Mouse (Mus musculus): ENCODE measurements around the gene Tnf. TPM values are rescaled to one million over a fixed set of nuclear protein-coding genes. Genes with fewer than 3 reads are reported as not detected.

Tnf gene
- polyA plus RNA-seq, 1 experiment: 0.83 TPM

- DNase-seq (ENCODE audit: low spot score): no peak
These were observed 47.9 kb downstream of the Tnf start for GRCm38 (mm10) chr17:35153931-35154330.

DNA sequence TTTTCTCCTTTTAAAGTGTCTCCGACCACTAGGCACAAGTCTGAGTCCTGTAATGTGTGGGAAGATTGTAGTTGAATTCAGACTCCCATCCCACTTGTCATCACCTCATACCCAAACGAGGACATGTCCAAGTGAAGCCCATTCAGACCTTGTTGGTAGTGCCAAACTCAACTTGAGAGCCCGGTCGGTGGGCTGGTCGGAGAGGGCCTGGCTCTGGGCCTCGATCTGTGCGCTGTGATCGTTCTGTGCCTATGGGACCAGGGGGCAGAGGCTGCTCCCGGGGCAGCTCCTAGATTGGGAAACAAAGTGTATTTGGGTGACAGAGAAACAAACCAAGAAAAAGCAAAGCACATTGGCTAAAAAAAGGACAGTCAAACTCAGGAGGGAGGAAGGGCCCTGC is 48.7 kb downstream of the Tnf start:
- DNase-seq (ENCODE audit: low spot score): no peak

DNA sequence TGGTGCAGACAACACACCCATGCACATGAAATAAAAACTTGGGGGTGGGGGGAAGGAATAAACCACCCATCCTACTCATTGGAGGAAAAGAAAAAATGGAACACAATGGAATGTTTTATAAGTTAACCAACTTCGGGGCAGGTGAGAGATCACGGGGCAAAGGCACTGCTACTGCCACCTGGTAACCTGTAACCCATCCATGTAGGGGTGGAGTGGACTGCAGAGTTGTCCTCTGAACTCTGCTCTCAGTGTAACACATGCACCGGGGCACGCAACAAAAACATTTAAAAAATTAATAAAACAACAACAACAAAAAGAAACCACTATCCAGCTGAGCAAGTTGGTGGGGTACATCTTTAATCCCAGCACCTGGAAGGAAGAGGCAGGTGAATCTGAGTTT is 49.7 kb downstream of the Tnf start:
- DNase-seq (ENCODE audit: low spot score): no peak

Other genes with a start within 250 kb of the Tnf start
- 100 and 116 TPM in 2 replicates for gene Hspa1b, start 242.8 kb downstream of the Tnf start, polyA plus RNA-seq (2012; rRNA removed)
- not detected in 2 replicates for gene Gm20481, start 232.1 kb downstream of the Tnf start, polyA plus RNA-seq (2012; rRNA removed)
- gene Hspa1a, start 229.9 kb downstream of the Tnf start, polyA plus RNA-seq (2012; rRNA removed): 52.7 and 54.4 TPM in 2 replicates
- gene Hspa1l, start 229.3 kb downstream of the Tnf start, polyA plus RNA-seq (2012; rRNA removed): 0.47 and 0.54 TPM in 2 replicates
- 47.8 and 58.4 TPM in 2 replicates for gene Lsm2, start 220.1 kb downstream of the Tnf start, polyA plus RNA-seq (2012; rRNA removed)
- 49.8 and 53.0 TPM in 2 replicates for gene Vars, start 201.0 kb downstream of the Tnf start, polyA plus RNA-seq (2012; rRNA removed)
- gene Vwa7, start 185.4 kb downstream of the Tnf start, polyA plus RNA-seq (2012; rRNA removed): 5.2 and 6.1 TPM in 2 replicates
- gene Sapcd1, start 174.0 kb downstream of the Tnf start, polyA plus RNA-seq (2012; rRNA removed): 0.77 and 0.81 TPM in 2 replicates
- gene Msh5, start 155.3 kb downstream of the Tnf start, polyA plus RNA-seq (2012; rRNA removed): 1.2 and 1.4 TPM in 2 replicates
- 149 and 191 TPM in 2 replicates for gene Clic1, start 152.0 kb downstream of the Tnf start, polyA plus RNA-seq (2012; rRNA removed)
- gene Ddah2, start 143.0 kb downstream of the Tnf start, polyA plus RNA-seq (2012; rRNA removed): 60.5 and 68.6 TPM in 2 replicates
- 0.26 and 0.37 TPM in 2 replicates for gene Ly6g6c, start 136.6 kb downstream of the Tnf start, polyA plus RNA-seq (2012; rRNA removed)
- gene Mpig6b, start 135.8 kb downstream of the Tnf start, polyA plus RNA-seq (2012; rRNA removed): 0.44 and 0.48 TPM in 2 replicates
- gene Ly6g6e, start 125.1 kb downstream of the Tnf start, polyA plus RNA-seq (2012; rRNA removed): 9.5 and 12.9 TPM in 2 replicates
- gene Ly6g6d, start 123.9 kb downstream of the Tnf start, polyA plus RNA-seq (2012; rRNA removed): 5.4 and 5.8 TPM in 2 replicates
- 0.15 TPM in 1 of 2 replicates, not detected in the other for gene Ly6g6f, start 116.4 kb downstream of the Tnf start, polyA plus RNA-seq (2012; rRNA removed)
- gene Abhd16a, start 112.7 kb downstream of the Tnf start, polyA plus RNA-seq (2012; rRNA removed): 104 and 114 TPM in 2 replicates
- gene Ly6g5c, start 93.7 kb downstream of the Tnf start, polyA plus RNA-seq (2012; rRNA removed): not detected in 2 replicates
- gene Ly6g5b, start 86.6 kb downstream of the Tnf start, polyA plus RNA-seq (2012; rRNA removed): 1.0 and 1.2 TPM in 2 replicates
- 16.2 and 19.3 TPM in 2 replicates for gene Gpank1, start 80.6 kb downstream of the Tnf start, polyA plus RNA-seq (2012; rRNA removed)
- 116 and 122 TPM in 2 replicates for gene Csnk2b, start 80.0 kb downstream of the Tnf start, polyA plus RNA-seq (2012; rRNA removed)
- gene D17H6S53E, start 75.6 kb downstream of the Tnf start, polyA plus RNA-seq (2012; rRNA removed): 10.2 and 12.6 TPM in 2 replicates
- gene Apom, start 70.0 kb downstream of the Tnf start, polyA plus RNA-seq (2012; rRNA removed): 0.22 and 0.29 TPM in 2 replicates
- 130 and 136 TPM in 2 replicates for gene Bag6, start 66.8 kb downstream of the Tnf start, polyA plus RNA-seq (2012; rRNA removed)
- 170 and 213 TPM in 2 replicates for gene Prrc2a, start 37.1 kb downstream of the Tnf start, polyA plus RNA-seq (2012; rRNA removed)
- 11.2 and 13.3 TPM in 2 replicates for gene Aif1, start 25.9 kb downstream of the Tnf start, polyA plus RNA-seq (2012; rRNA removed)
- 20.4 and 23.0 TPM in 2 replicates for gene Lst1, start 13.6 kb downstream of the Tnf start, polyA plus RNA-seq (2012; rRNA removed)
- 2.6 and 3.5 TPM in 2 replicates for gene Ltb, start 7.6 kb downstream of the Tnf start, polyA plus RNA-seq (2012; rRNA removed)
- gene Lta, start 3.3 kb upstream of the Tnf start, polyA plus RNA-seq (2012; rRNA removed): 0.29 and 0.43 TPM in 2 replicates
- 0.18 TPM in 1 of 2 replicates, not detected in the other for gene Gm16181, start 18.8 kb upstream of the Tnf start, polyA plus RNA-seq (2012; rRNA removed)
- gene Atp6v1g2, start 31.7 kb upstream of the Tnf start, polyA plus RNA-seq (2012; rRNA removed): 11.9 and 14.5 TPM in 2 replicates
- 14.0 and 15.4 TPM in 2 replicates for gene Nfkbil1, start 33.8 kb upstream of the Tnf start, polyA plus RNA-seq (2012; rRNA removed)
- gene Ddx39b, start 39.7 kb upstream of the Tnf start, polyA plus RNA-seq (2012; rRNA removed): 314 and 350 TPM in 2 replicates
- gene H2-D1, start 60.7 kb upstream of the Tnf start, polyA plus RNA-seq (2012; rRNA removed): 589 and 606 TPM in 2 replicates
- 0.19 TPM in 2 replicates for gene H2-Q1, start 118.4 kb upstream of the Tnf start, polyA plus RNA-seq (2012; rRNA removed)
- gene H2-Q2, start 140.2 kb upstream of the Tnf start, polyA plus RNA-seq (2012; rRNA removed): 3.0 and 3.4 TPM in 2 replicates
- 69.6 and 78.7 TPM in 2 replicates for gene H2-Q4, start 177.6 kb upstream of the Tnf start, polyA plus RNA-seq (2012; rRNA removed)
- gene H2-Q6, start 222.8 kb upstream of the Tnf start, polyA plus RNA-seq (2012; rRNA removed): 31.9 and 38.8 TPM in 2 replicates
- 56.1 and 64.7 TPM in 2 replicates for gene H2-Q7, start 237.1 kb upstream of the Tnf start, polyA plus RNA-seq (2012; rRNA removed)

Data from urinary bladder, adult 2 months (tissue).